Mouse (Mus musculus) stomach, postnatal 0 days (tissue): ENCODE measurements around the gene Tada3.

ENCODE experiments used
- CTCF ChIP-seq: IDR thresholded peaks from 2 replicates; pipeline ENCODE4 v1.5.1; 2016; ENCODE audit warnings: antibody characterized with exemption, low read depth, mild to moderate bottlenecking, moderate library complexity
- EP300 ChIP-seq: optimal IDR thresholded peaks from 2 replicates; pipeline ENCODE3; 2016; ENCODE audit warnings: antibody characterized with exemption

DNA sequence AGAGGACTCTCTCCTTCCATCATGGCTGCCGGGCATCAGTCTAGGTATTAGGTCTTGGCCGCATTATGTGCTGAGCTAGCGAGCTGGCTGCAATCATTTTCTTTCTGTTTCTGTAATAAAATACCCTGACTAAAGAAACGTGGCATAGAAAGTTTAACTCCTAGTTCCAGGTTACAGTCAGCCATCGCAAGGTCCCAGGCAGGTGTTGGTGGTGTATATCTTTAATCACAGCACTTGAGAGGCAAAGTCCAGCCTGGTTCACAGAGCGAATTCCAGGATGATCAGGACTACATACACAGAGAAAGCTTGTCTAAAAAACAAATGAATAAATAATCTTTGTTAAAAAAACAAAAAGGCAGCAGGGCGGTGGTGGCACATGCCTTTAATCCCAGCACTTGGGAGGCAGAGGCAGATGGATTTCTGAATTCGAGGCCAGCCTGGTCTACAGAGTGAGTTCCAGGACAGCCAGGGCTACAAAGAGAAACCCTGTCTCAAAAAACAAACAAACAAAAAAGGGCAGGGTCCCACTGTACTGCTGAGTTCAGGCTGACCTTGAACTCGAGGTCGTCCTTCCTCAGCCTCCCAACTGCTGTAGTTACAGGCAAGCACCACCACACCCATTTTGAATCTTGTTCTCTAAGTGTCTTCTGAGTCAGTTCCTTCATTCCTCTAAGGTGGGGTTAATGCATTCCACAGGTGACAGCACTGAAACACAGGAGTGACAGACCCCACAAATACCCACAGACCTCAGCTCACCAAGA lies 18.8 kb upstream of the Tada3 start:
- TF ChIP-seq CTCF: no peak
- TF ChIP-seq EP300: no peak
